Mouse (Mus musculus): Measurements from ENCODE around the gene Gm3411. TPM values are rescaled to one million over a fixed set of nuclear protein-coding genes. Genes with fewer than 3 reads are reported as not detected.

The Gm3411 gene
- total RNA-seq (2023): not detected

GRCm38 (mm10) chr14:6286931-6287715 is at the start of gene Gm3411:
Gm3411 (minus strand) TSS chr14:6287250.

GRCm38 (mm10) chr14:6304743-6305142 is 17.7 kb upstream of the Gm3411 start, which contains the start of gene Gm21103:
Gm21103 (minus strand) TSS chr14:6304843.

DNA sequence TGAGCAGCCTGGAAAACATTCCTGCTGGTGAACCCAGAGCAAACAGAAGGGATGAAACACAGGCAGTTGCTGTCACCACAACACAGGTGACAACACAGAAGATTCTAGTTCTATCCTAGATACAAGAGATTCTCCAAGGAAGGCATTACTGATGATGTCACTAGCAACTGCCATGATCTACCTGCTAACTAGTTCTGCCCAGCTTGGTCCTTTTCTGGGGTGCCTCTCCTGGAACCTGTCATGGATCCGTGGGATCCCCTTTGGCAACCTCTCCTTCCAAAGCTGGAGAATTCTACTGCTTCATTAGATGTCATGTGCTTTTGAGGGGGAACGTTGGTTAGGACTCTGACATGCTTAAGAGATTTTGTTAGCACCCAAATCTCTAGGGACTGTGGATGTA is 67.9 kb downstream of the Gm3411 start, which contains the start of gene Gm21560:
TSS of gene Gm21560 (minus strand) at position 101 of the 400 bp plus-strand sequence.

Other genes starting within 250 kb of the Gm3411 start
- gene Gm6337, start 229.0 kb downstream of the Gm3411 start, total RNA-seq (2023): not detected
- gene Gm8206, start 193.3 kb downstream of the Gm3411 start, total RNA-seq (2023): not detected
- not detected for gene Gm3468, start 178.6 kb downstream of the Gm3411 start, total RNA-seq (2023)
- not detected for gene Gm3476, start 161.4 kb downstream of the Gm3411 start, total RNA-seq (2023)
- not detected for gene Gm21560, start 68.0 kb downstream of the Gm3411 start, total RNA-seq (2023)
- not detected for gene Gm21103, start 17.6 kb upstream of the Gm3411 start, total RNA-seq (2023)
- gene Gm3618, start 56.4 kb upstream of the Gm3411 start, total RNA-seq (2023): not detected
- not detected for gene Gm16440, start 103.1 kb upstream of the Gm3411 start, total RNA-seq (2023)
- not detected for gene Gm3591, start 125.2 kb upstream of the Gm3411 start, total RNA-seq (2023)
- gene Gm3594, start 157.4 kb upstream of the Gm3411 start, total RNA-seq (2023): not detected

Measured in monocyte, adult 59 days (primary cell).